Mouse (Mus musculus) neural tube, embryonic 14.5 days (tissue): ENCODE data around the gene Spire2. TPM values are rescaled to one million over a fixed set of nuclear protein-coding genes. Genes with fewer than 3 reads are reported as not detected.

ENCODE experiments used
- ATAC-seq: fragments of 200-750 bp; cut with Nextera tagmentation; 2 replicates; pipeline ENCODE4 v1.8.0; 2017; ENCODE audit warnings: low read depth, mild to moderate bottlenecking, moderate TSS enrichment, moderate library complexity
- H3K27ac ChIP-seq: fragments of 300-500 bp; sonication (generic); 2 replicates; pipeline ENCODE4 v1.5.1; 2014; ENCODE audit warnings: low read depth, mild to moderate bottlenecking, control low read depth, low read length, moderate library complexity, mixed read lengths
- H3K27me3 ChIP-seq: fragments of 300-500 bp; sonication (generic); 2 replicates; pipeline ENCODE4 v1.6.1; 2014; ENCODE audit warnings: low read length; ENCODE audit not compliant: control insufficient read depth, insufficient read depth
- H3K36me3 ChIP-seq: fragments of 300-500 bp; sonication (generic); 2 replicates; pipeline ENCODE4 v1.6.1; 2014; ENCODE audit warnings: low read length, mixed read lengths; ENCODE audit not compliant: control insufficient read depth, insufficient read depth
- H3K4me1 ChIP-seq: fragments of 300-500 bp; sonication (generic); 2 replicates; pipeline ENCODE4 v1.6.1; 2014; ENCODE audit warnings: low read length; ENCODE audit not compliant: control insufficient read depth, insufficient read depth
- H3K4me2 ChIP-seq: fragments of 300-500 bp; sonication (generic); 2 replicates; pipeline ENCODE4 v1.6.1; 2014; ENCODE audit warnings: mild to moderate bottlenecking, low read depth, low read length, control low read depth
- H3K4me3 ChIP-seq: fragments of 300-500 bp; sonication (generic); 2 replicates; pipeline ENCODE4 v1.5.1; 2014; ENCODE audit warnings: low read depth, low read length, control low read depth, mixed read lengths
- H3K9ac ChIP-seq: fragments of 300-500 bp; sonication (generic); replicated peaks from 2 replicates; pipeline ENCODE4 v1.6.1; 2014; ENCODE audit warnings: low read depth, mild to moderate bottlenecking, control low read depth, low read length, mixed read lengths
- H3K9me3 ChIP-seq: fragments of 300-500 bp; sonication (generic); 2 replicates; pipeline ENCODE4 v1.6.1; 2016; ENCODE audit warnings: low read length; ENCODE audit not compliant: control insufficient read depth
- WGBS: fragments of 180-500 bp; shearing (Covaris S2); extraction: QIAGEN DNeasy Blood & Tissue Kit; methylation state at CpG from one replicate; pipeline ENCODE4 v1.1.7; 2014; 5-methylcytosine and 5-hydroxymethylcytosine counted together
- polyA plus RNA-seq: library from polyadenylated mRNA; unstranded; fragments of >200 nt; fragmentation: Nextera tagmentation; extraction: Ambion mirVana; gene quantifications from 2 replicates; pipeline ENCODE4 v1.2.1, GENCODE M21; 2014

Gene Spire2
- polyA plus RNA-seq, 1 experiment from 2014 or later, result 34.9 TPM

- H3K9ac ChIP-seq, result no peak overlapping the region
- H3K36me3 ChIP-seq, result no peaks in the 10 kb centered on the region
- no peak overlapping the region for H3K4me3 ChIP-seq
- H3K9me3 ChIP-seq, result no peaks in the 10 kb centered on the region
- ATAC-seq, result no peak
- H3K27ac ChIP-seq, result no peak overlapping the region
- H3K27me3 ChIP-seq, result no peaks in the 10 kb centered on the region
- no peaks in the 10 kb centered on the region for H3K4me1 ChIP-seq
- 90% methylated on average over 8 of the region's 8 CpGs for WGBS
- H3K4me2 ChIP-seq, result no peak overlapping the region
These were observed 9.7 kb downstream of the Spire2 start for GRCm38 (mm10) chr8:123342253-123342652.

- Histone ChIP-seq H3K4me1 (no peaks in the 10 kb centered on the region), H3K27ac (no peak overlapping the region), H3K9me3 (no peaks in the 10 kb centered on the region), H3K27me3 (no peaks in the 10 kb centered on the region), H3K4me3 (no peak overlapping the region), H3K9ac (no peak overlapping the region), H3K4me2 (no peak overlapping the region), H3K36me3 (peaks cover 3% of the 10 kb centered on the region)
- 72% methylated on average over 7 of the region's 7 CpGs for WGBS
- ATAC-seq, result no peak
These were observed 10.4 kb downstream of the Spire2 start for GRCm38 (mm10) chr8:123342911-123343310.

GRCm38 (mm10) chr8:123343422-123343821, 10.9 kb downstream of the Spire2 start:
- WGBS, result 96% methylated on average over 12 of the region's 12 CpGs
- no peak overlapping the region for H3K4me2 ChIP-seq
- H3K4me1 ChIP-seq, result no peaks in the 10 kb centered on the region
- no peaks in the 10 kb centered on the region for H3K9me3 ChIP-seq
- no peak overlapping the region for H3K27ac ChIP-seq
- H3K36me3 ChIP-seq, result peaks cover 6% of the 10 kb centered on the region
- no peak for ATAC-seq
- H3K27me3 ChIP-seq, result no peaks in the 10 kb centered on the region
- no peak overlapping the region for H3K4me3 ChIP-seq
- H3K9ac ChIP-seq, result no peak overlapping the region

GRCm38 (mm10) chr8:123345135-123345534, 12.6 kb downstream of the Spire2 start:
- no peaks in the 10 kb centered on the region for H3K9me3 ChIP-seq
- no peak overlapping the region for H3K4me3 ChIP-seq
- 81% methylated on average over 8 of the region's 8 CpGs for WGBS

GRCm38 (mm10) chr8:123345856-123346255, 13.3 kb downstream of the Spire2 start:
- no peaks in the 10 kb centered on the region for H3K4me1 ChIP-seq
- H3K27ac ChIP-seq, result no peak overlapping the region
- no peaks in the 10 kb centered on the region for H3K27me3 ChIP-seq
- no peak for ATAC-seq
- no peak overlapping the region for H3K4me2 ChIP-seq
- H3K4me3 ChIP-seq, result no peak overlapping the region
- peaks cover 6% of the 10 kb centered on the region for H3K36me3 ChIP-seq
- WGBS, result 87% methylated on average over 6 of the region's 6 CpGs
- H3K9ac ChIP-seq, result no peak overlapping the region
- H3K9me3 ChIP-seq, result no peaks in the 10 kb centered on the region

More at GRCm38 (mm10) chr8:123345135-123345534, 12.6 kb downstream of the Spire2 start:
- H3K4me2 ChIP-seq, result no peak overlapping the region
- no peaks in the 10 kb centered on the region for H3K27me3 ChIP-seq
- no peaks in the 10 kb centered on the region for H3K4me1 ChIP-seq
- H3K27ac ChIP-seq, result no peak overlapping the region
- peaks cover 6% of the 10 kb centered on the region for H3K36me3 ChIP-seq
- H3K9ac ChIP-seq, result no peak overlapping the region
- no peak for ATAC-seq

- no peaks in the 10 kb centered on the region for H3K9me3 ChIP-seq
- no peak for ATAC-seq
- no peak overlapping the region for H3K4me3 ChIP-seq
- no peaks in the 10 kb centered on the region for H3K27me3 ChIP-seq
- H3K36me3 ChIP-seq, result peaks cover 6% of the 10 kb centered on the region
- WGBS, result 82% methylated on average over 2 of the region's 2 CpGs
- no peak overlapping the region for H3K27ac ChIP-seq
- no peak overlapping the region for H3K9ac ChIP-seq
- H3K4me2 ChIP-seq, result no peak overlapping the region
- H3K4me1 ChIP-seq, result no peaks in the 10 kb centered on the region
These were observed 14.8 kb downstream of the Spire2 start for GRCm38 (mm10) chr8:123347293-123347692.

- Histone ChIP-seq H3K4me2 (no peak overlapping the region), H3K9ac (no peak overlapping the region)
- 63% methylated on average over 9 of the region's 9 CpGs for WGBS
These were observed 15.8 kb downstream of the Spire2 start for GRCm38 (mm10) chr8:123348237-123348843.

GRCm38 (mm10) chr8:123349073-123349472, 16.6 kb downstream of the Spire2 start:
- H3K9ac ChIP-seq, result no peak overlapping the region
- H3K27ac ChIP-seq, result no peak overlapping the region
- 92% methylated on average over 4 of the region's 4 CpGs for WGBS
- H3K36me3 ChIP-seq, result peaks cover 6% of the 10 kb centered on the region
- no peak overlapping the region for H3K4me3 ChIP-seq
- no peaks in the 10 kb centered on the region for H3K4me1 ChIP-seq
- no peaks in the 10 kb centered on the region for H3K9me3 ChIP-seq
- H3K4me2 ChIP-seq, result no peak overlapping the region
- ATAC-seq, result no peak
- no peaks in the 10 kb centered on the region for H3K27me3 ChIP-seq

More at GRCm38 (mm10) chr8:123348237-123348843, 15.8 kb downstream of the Spire2 start:
- H3K36me3 ChIP-seq, result peaks cover 6% of the 10 kb centered on the region
- no peak overlapping the region for H3K27ac ChIP-seq
- ATAC-seq, result no peak
- H3K9me3 ChIP-seq, result no peaks in the 10 kb centered on the region
- no peaks in the 10 kb centered on the region for H3K4me1 ChIP-seq
- H3K27me3 ChIP-seq, result no peaks in the 10 kb centered on the region
- no peak overlapping the region for H3K4me3 ChIP-seq

GRCm38 (mm10) chr8:123352118-123352517, 19.6 kb downstream of the Spire2 start:
- 87% methylated on average over 12 of the region's 12 CpGs for WGBS
- H3K4me3 ChIP-seq, result no peak overlapping the region
- H3K4me1 ChIP-seq, result no peaks in the 10 kb centered on the region
- H3K4me2 ChIP-seq, result no peak overlapping the region
- no peak overlapping the region for H3K9ac ChIP-seq
- no peak for ATAC-seq
- no peaks in the 10 kb centered on the region for H3K9me3 ChIP-seq
- no peaks in the 10 kb centered on the region for H3K27me3 ChIP-seq
- no peak overlapping the region for H3K27ac ChIP-seq
- H3K36me3 ChIP-seq, result peaks cover 11% of the 10 kb centered on the region
